Mouse (Mus musculus) liver, postnatal 0 days (tissue): ENCODE measurements at regions not wholly inside any gene's neighbourhood (a gene's known extent, or its start where the extent isn't known, plus 50 kb on each side); places are given as distances from the start of the nearest gene placed in this dataset.
A peak's percentile ranks its signal among the peaks of the same experiment; 100 is the strongest.

ENCODE experiments used
- ATAC-seq: fragments of 200-750 bp; cut with Nextera tagmentation; 2 replicates; pipeline ENCODE4 v1.8.0; 2017; ENCODE audit warnings: mild to moderate bottlenecking, moderate library complexity
- DNase-seq: peaks from one replicate; pipeline ENCODE4 v3.0.0-alpha.2; 2016
- H3K27ac ChIP-seq: fragments of 300-500 bp; sonication (generic); 2 replicates; pipeline ENCODE4 v1.5.1; 2014; ENCODE audit warnings: antibody characterized with exemption, moderate library complexity, mild to moderate bottlenecking, low read depth
- H3K27me3 ChIP-seq: fragments of 300-500 bp; sonication (generic); 2 replicates; pipeline ENCODE4 v1.6.1; 2014; ENCODE audit warnings: low read length, control low read depth, mixed read lengths; ENCODE audit not compliant: insufficient read depth
- H3K36me3 ChIP-seq: fragments of 300-500 bp; sonication (generic); replicated peaks from 2 replicates; pipeline ENCODE4 v1.6.1; 2014; ENCODE audit warnings: mild to moderate bottlenecking, control low read depth, low read length, moderate library complexity, mixed read lengths; ENCODE audit not compliant: insufficient read depth
- H3K4me1 ChIP-seq: fragments of 300-500 bp; sonication (generic); 2 replicates; pipeline ENCODE4 v1.6.1; 2014; ENCODE audit warnings: antibody characterized with exemption, mild to moderate bottlenecking, control low read depth; ENCODE audit not compliant: insufficient read depth
- H3K4me2 ChIP-seq: fragments of 300-500 bp; sonication (generic); 2 replicates; pipeline ENCODE4 v1.6.1; 2014; ENCODE audit warnings: low read depth, mild to moderate bottlenecking, low read length, moderate library complexity, mixed read lengths
- H3K4me3 ChIP-seq: fragments of 300-500 bp; sonication (generic); 2 replicates; pipeline ENCODE4 v1.5.1; 2014; ENCODE audit warnings: low read depth, low read length
- H3K9ac ChIP-seq: fragments of 300-500 bp; sonication (generic); replicated peaks from 2 replicates; pipeline ENCODE4 v1.6.1; 2014; ENCODE audit warnings: mild to moderate bottlenecking, moderate library complexity
- H3K9me3 ChIP-seq: fragments of 300-500 bp; sonication (generic); 2 replicates; pipeline ENCODE4 v1.6.1; 2016; ENCODE audit warnings: mild to moderate bottlenecking, control low read depth, low read length, mixed read lengths
- CTCF ChIP-seq: sonication (generic); IDR thresholded peaks from 2 replicates; pipeline ENCODE4 v1.5.1; 2016; ENCODE audit warnings: antibody characterized with exemption, low read depth
- EP300 ChIP-seq: IDR thresholded peaks from 2 replicates; pipeline ENCODE4 v1.6.1; 2016; ENCODE audit warnings: antibody characterized with exemption, low read depth, mild to moderate bottlenecking
- WGBS: fragments of 180-500 bp; shearing (Covaris S2); extraction: QIAGEN DNeasy Blood & Tissue Kit; methylation state at CpG from one replicate; pipeline ENCODE4 v1.1.7; 2014; ENCODE audit not compliant: insufficient replicate concordance; 5-methylcytosine and 5-hydroxymethylcytosine counted together

- Histone ChIP-seq H3K9ac (no peak overlapping the region), H3K27me3 (no peaks in the 10 kb centered on the region), H3K9me3 (no peaks in the 10 kb centered on the region), H3K36me3 (no peaks in the 10 kb centered on the region), H3K4me1 (no peaks in the 10 kb centered on the region), H3K27ac (no peak overlapping the region), H3K4me3 (no peak overlapping the region), H3K4me2 (no peak overlapping the region)
- TF ChIP-seq CTCF (no peak), EP300 (no peak)
- ATAC-seq (no peak), DNase-seq (no peak)
- WGBS, result 33% methylated on average over 6 of the region's 6 CpGs
Measured at GRCm38 (mm10) chr1:186555441-186555975, 150.3 kb downstream of the Tgfb2 start.

- TF ChIP-seq EP300, result no peak
- TF ChIP-seq CTCF, result no peak
- Histone ChIP-seq H3K4me2 (no peak overlapping the region), H3K36me3 (no peaks in the 10 kb centered on the region), H3K9ac (no peak overlapping the region), H3K27me3 (no peaks in the 10 kb centered on the region), H3K27ac (no peak overlapping the region), H3K9me3 (no peaks in the 10 kb centered on the region), H3K4me3 (no peak overlapping the region), H3K4me1 (no peaks in the 10 kb centered on the region)
- DNase-seq, result no peak
- no peak for ATAC-seq
- 56% methylated on average over 7 of the region's 7 CpGs for WGBS
Measured at GRCm38 (mm10) chr1:186554520-186555010, 151.2 kb downstream of the Tgfb2 start.

GRCm38 (mm10) chr1:186552689-186553088, 153.1 kb downstream of the Tgfb2 start:
- WGBS, result 44% methylated on average over 7 of the region's 7 CpGs

GRCm38 (mm10) chr1:186550265-186550885, 155.4 kb downstream of the Tgfb2 start:
- Histone ChIP-seq H3K4me3 (no peak overlapping the region), H3K27me3 (no peaks in the 10 kb centered on the region), H3K36me3 (no peaks in the 10 kb centered on the region), H3K9me3 (no peaks in the 10 kb centered on the region), H3K9ac (no peak overlapping the region), H3K27ac (no peak overlapping the region), H3K4me1 (no peaks in the 10 kb centered on the region), H3K4me2 (no peak overlapping the region)
- TF ChIP-seq EP300 (no peak), CTCF (peak; percentile 40; the same call in 1 of the 2 replicates)
- DNase-seq (peak; percentile 20), ATAC-seq (no peak)
- WGBS, result 76% methylated on average over 7 of the region's 7 CpGs

More at GRCm38 (mm10) chr1:186552689-186553088, 153.1 kb downstream of the Tgfb2 start:
- Histone ChIP-seq H3K36me3 (no peaks in the 10 kb centered on the region), H3K4me2 (no peak overlapping the region), H3K27ac (no peak overlapping the region), H3K9me3 (no peaks in the 10 kb centered on the region), H3K4me1 (no peaks in the 10 kb centered on the region), H3K9ac (no peak overlapping the region), H3K4me3 (no peak overlapping the region), H3K27me3 (no peaks in the 10 kb centered on the region)
- DNase-seq (no peak), ATAC-seq (no peak)
- no peak for TF ChIP-seq CTCF
- no peak for TF ChIP-seq EP300

GRCm38 (mm10) chr1:186549207-186549606, 156.6 kb downstream of the Tgfb2 start:
- no peak for TF ChIP-seq EP300
- TF ChIP-seq CTCF, result no peak
- H3K27me3 ChIP-seq, result no peaks in the 10 kb centered on the region
- H3K9me3 ChIP-seq, result no peaks in the 10 kb centered on the region
- 71% methylated on average over 12 of the region's 12 CpGs for whole genome bisulfite sequencing
- H3K9ac ChIP-seq, result no peak overlapping the region
- peak; percentile 66 for ATAC-seq
- no peak for DNase-seq
- H3K27ac ChIP-seq, result no peak overlapping the region
- no peak overlapping the region for H3K4me2 ChIP-seq
- no peaks in the 10 kb centered on the region for H3K36me3 ChIP-seq
- H3K4me1 ChIP-seq, result no peaks in the 10 kb centered on the region
- H3K4me3 ChIP-seq, result no peak overlapping the region

GRCm38 (mm10) chr1:186546386-186547185, 159.2 kb downstream of the Tgfb2 start:
- DNase-seq, result no peak
- H3K4me3 ChIP-seq, result no peak overlapping the region
- 57% methylated on average over 22 of the region's 22 CpGs for WGBS

More at GRCm38 (mm10) chr1:186546386-186547185, 159.2 kb downstream of the Tgfb2 start:
- no peaks in the 10 kb centered on the region for H3K4me1 ChIP-seq
- no peak overlapping the region for H3K27ac ChIP-seq
- H3K4me2 ChIP-seq, result no peak overlapping the region
- TF ChIP-seq CTCF, result no peak
- TF ChIP-seq EP300, result no peak
- no peaks in the 10 kb centered on the region for H3K27me3 ChIP-seq
- ATAC-seq, result no peak
- H3K9ac ChIP-seq, result no peak overlapping the region
- H3K36me3 ChIP-seq, result no peaks in the 10 kb centered on the region
- no peaks in the 10 kb centered on the region for H3K9me3 ChIP-seq
